Mouse (Mus musculus) gastrocnemius, adult 2 months (tissue): ENCODE results near the gene Rps27l. TPM values are rescaled to one million over a fixed set of nuclear protein-coding genes. Genes with fewer than 3 reads are reported as not detected.

ENCODE experiments used
- DNase-seq: peaks from one replicate; pipeline ENCODE4 v3.0.0; 2022
- H3K27ac ChIP-seq: fragments of 200-600 bp; 2 replicates; pipeline ENCODE4 v1.8.1; 2022; ENCODE audit warnings: mild to moderate bottlenecking
- H3K4me3 ChIP-seq: fragments of 200-600 bp; 2 replicates; pipeline ENCODE4 v1.8.1; 2022; ENCODE audit warnings: mild to moderate bottlenecking, moderate library complexity
- CTCF ChIP-seq: fragments of 200-600 bp; IDR thresholded peaks from 2 replicates; pipeline ENCODE4 v1.8.1; 2022; ENCODE audit warnings: antibody characterized with exemption, mild to moderate bottlenecking, moderate library complexity
- intact Hi-C: fragments of 180-260 bp; cut with DNase I; formaldehyde crosslinking; loops from one replicate; pipeline ENCODE4 v1.15.1; 2025
- total RNA-seq, 2 experiments: library from RNA; stranded (reverse); gene quantifications; 2 replicates each; pipeline ENCODE4 v1.2.3; 2021

Rps27l gene
- total RNA-seq, 2 experiments from 2014 or later = 191 to 213 TPM

DNA sequence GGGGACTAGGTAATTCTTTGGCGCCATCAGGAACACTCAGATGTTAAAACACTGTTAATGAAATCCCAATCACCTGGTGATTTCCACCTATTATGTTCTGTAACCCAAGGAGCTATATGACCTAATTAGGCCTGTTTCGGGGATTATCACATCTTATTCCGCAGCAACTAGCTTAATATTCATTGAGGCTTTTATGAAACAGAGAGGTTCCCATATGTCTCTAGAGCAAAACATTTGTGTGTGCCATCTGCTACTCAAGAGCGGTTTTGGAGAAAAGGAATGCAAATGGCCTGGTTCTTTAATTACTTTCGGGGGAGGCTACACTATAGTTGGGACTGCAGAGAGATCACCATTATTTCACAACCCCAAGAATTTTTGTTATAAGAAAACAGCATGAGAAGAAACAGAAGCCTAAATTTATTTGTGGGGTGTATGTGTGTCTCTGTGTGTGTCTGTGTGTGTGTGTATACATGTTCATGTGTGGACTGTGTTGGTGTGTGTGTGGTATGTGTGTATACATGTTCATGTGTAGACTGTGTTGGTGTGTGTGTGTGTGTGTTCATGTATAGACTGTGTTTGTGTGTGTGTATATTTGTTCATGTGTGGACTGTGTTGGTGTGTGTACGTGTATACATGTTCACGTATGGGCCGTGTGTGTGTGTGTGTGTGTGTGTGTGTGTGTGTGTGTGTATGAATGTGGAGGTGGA is 18.0 kb upstream of the Rps27l start:
- TF ChIP-seq CTCF = no peak
- intact Hi-C loops = no loop called here
- H3K4me3 ChIP-seq = no peak overlapping the region
- H3K27ac ChIP-seq = no peak overlapping the region
- no peak for DNase-seq

DNA sequence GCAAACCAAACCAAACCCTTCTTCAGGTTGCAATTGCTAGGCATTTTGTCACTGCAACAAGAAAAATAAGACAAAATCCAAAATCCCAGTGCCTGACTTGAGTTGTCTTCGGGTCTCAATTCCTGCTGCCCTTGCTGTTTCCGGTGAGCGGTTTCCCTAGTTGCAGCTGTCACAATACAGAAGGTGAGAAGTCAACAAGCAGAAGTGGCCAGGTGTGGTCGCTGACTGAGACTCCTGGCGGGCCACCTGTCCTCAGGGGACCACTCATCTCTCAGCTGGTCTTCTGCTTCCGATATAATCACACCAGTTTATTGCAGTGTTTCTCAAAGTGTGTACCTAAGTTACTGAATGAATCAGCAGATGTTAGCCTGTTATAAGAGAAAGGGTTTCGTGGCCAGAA is 15.5 kb upstream of the Rps27l start:
- intact Hi-C loops = no loop called here
- TF ChIP-seq CTCF = no peak

DNA sequence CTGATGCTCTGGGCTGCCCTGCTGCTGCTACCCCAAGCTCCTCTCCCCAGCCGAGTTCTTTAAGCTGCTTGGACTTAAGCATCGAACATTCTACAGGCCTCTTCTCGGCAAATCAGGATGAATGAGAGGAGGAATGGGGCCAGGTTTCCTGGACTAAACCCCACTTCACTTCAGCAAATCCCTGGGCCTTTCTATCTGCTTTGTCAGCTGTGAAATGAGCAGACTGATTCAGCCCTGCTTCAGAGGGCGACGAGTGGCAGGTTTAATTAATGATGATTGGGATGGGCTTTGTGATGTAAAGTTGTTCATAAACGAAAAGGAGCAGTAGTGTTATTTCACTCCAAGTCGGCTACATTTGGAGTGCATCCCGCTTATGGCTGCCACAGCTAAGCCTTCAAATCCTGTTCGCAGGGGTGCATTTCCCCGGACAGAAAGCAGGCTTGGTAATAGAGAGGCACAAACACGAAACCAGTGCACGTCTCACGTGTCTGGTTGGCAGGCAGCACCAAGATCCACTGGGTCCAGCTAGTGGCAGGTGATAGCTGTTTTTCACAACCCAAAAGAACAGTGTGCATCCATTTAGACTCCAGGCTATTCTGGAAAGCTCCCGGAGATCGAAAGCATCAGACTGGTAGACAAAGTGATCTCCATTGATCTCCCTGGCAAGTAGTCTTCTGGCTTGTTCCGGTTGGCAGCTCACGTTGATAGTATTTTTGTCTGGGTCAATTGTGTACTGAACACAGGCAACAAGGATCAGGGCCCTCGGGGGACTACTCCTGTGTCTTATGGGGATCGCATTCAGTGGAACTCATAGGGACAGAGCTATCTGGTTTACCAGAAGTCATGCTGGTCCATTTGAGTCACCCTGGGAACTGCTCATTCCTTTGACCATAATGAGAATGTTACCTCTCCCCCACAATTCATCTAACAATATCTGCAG is 11.7 kb upstream of the Rps27l start:
- no peak overlapping the region for H3K4me3 ChIP-seq
- intact Hi-C loops = no loop called here

More for the DNA sequence above, 15.5 kb upstream of the Rps27l start:
- Histone ChIP-seq H3K27ac (no peak overlapping the region), H3K4me3 (no peak overlapping the region)
- DNase-seq = no peak

DNA sequence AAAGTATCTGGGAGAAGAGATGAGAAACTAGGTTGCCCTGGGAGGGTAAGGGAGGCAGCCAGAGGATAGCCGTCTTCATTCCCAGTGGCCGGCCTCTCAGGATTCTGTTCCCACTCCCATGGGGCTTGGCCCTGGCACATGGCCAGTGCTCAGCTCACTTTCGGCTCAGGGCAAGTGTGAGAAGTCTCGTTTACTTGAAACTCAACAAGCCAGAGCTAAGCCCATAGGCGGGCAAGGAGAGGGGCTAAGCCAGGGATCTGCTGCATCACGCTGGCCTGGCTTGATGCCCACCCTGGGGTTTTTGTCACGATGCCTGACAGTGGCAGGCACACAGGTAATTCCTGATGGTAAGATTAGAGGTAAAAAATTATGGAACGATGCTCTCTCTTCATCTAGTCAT is 8.4 kb upstream of the Rps27l start:
- DNase-seq = peak; percentile 88
- no peak for TF ChIP-seq CTCF
- intact Hi-C loops = loop anchor here (5.0 kb wide), 4 partner anchors 40 to 290 kb away; partner anchors contain the start of gene Lactb
- Histone ChIP-seq H3K27ac (peak overlapping the region; percentile 67), H3K4me3 (no peak overlapping the region)

More for the DNA sequence above, 11.7 kb upstream of the Rps27l start:
- H3K27ac ChIP-seq = no peak overlapping the region
- no peak for TF ChIP-seq CTCF
- DNase-seq = peak; percentile 40

DNA sequence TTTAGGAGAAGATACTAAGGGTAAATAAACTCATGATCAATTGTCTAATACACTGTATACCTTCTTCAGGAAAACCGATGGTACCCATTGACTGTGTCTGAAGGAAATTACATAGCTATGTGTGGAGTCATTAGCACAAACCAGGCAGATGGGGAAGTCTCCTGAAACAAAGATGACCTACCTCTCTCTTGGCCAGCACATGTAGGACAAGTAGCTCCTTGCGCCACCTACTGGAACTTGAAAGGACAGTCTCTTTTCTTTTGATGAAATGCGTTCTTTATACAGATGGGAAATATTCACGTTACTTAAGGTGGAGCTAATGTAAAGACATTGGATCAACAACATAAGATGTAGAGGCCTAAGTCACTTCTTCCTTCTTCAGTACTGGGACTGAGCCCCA is 7.0 kb upstream of the Rps27l start:
- intact Hi-C loops = loop anchor here (2.0 to 5.0 kb wide), 5 partner anchors 20 to 292 kb away; partner anchors contain the start of genes Lactb and Rab8b
- peak; percentile 80 for TF ChIP-seq CTCF
- H3K4me3 ChIP-seq = no peak overlapping the region
- peak overlapping the region; percentile 67; the same call in 1 of the 2 replicates for H3K27ac ChIP-seq
- peak; percentile 27 for DNase-seq

DNA sequence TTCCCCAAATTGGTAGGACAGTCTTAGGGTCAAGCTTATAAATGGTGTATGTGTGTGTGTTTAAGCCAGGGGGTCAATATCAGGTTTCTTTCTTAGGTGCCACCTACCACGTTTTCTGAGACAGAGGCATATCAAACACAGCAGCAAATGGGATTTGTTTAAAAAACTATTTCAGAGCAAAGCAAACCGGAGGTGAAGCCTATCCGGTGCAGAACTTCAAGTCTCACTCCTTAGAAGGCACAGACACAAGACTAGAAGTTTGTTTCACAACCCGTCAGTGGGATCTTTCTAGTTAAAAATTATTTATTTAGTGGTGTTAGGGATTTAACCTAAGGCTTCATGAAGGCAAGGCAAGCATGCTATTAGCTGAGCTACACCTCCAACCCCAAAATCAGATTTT is 725 bp upstream of the Rps27l start:
- peak overlapping the region; percentile 95 for H3K4me3 ChIP-seq
- no peak for TF ChIP-seq CTCF
- intact Hi-C loops = no loop called here

DNA sequence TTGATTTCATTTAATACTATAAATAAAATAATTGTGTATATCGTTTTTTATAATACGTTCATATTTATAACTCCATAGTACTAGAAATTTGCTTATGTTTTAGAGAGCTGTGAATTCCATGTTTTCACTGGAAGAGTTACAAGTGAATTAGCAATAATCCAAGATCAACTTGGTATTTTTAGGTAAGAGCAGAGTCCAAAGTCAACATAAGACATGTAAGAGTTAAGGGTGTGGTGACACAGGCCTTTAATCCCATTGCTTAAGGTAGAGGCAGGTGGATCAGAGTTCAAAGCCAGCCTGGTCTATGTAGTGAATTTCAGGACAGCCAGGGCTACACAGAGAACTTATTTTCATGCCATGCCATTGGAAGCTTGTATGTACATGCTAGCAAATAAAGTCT is 2.6 kb downstream of the Rps27l start:
- DNase-seq = no peak
- intact Hi-C loops = no loop called here

More for the DNA sequence above, 725 bp upstream of the Rps27l start:
- peak overlapping the region; percentile 98 for H3K27ac ChIP-seq
- no peak for DNase-seq

DNA sequence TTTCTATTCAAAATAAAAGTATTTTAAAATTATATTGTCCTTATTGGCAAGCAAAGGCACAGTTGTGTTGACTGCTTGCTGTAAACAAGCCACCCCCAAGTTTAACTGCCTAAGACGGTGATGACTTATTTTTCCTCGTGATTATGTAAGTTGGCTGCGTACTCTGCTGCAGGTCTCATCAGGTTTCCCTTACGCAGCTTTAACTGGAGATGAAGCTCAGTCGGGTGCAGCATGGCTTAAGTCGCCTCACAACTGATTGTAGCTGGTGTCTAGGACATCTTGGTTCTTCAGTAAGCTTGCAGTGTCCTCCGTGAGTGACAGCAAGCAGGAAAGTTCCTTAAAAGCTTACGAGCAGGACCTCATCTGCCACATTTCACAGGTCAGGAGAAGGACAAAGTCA is 6.4 kb downstream of the Rps27l start:
- DNase-seq = peak; percentile 53
- no peak for TF ChIP-seq CTCF
- peak overlapping the region; percentile 93 for H3K27ac ChIP-seq
- intact Hi-C loops = no loop called here
- peak overlapping the region; percentile 63 for H3K4me3 ChIP-seq

More for the DNA sequence above, 2.6 kb downstream of the Rps27l start:
- Histone ChIP-seq H3K27ac (no peak overlapping the region), H3K4me3 (no peak overlapping the region)
- no peak for TF ChIP-seq CTCF

DNA sequence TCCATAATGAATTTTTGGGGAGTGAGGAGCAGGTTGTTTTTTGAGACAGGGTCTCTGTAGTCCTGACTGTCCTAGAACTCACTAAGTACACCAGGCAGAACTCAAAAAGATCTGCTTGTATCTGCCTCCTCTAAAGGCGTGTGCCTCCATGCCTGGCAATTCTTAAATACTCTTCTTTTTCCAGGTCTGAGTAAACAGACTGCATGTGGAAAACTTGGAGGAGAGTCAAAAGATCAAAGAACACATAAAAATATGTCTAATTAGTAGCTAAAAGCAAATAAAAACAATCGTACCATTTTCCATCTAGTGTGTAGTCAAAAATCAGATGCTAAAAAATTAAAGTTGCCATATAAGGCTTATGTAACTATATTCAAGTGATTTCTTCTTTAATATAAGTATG is 7.0 kb downstream of the Rps27l start:
- intact Hi-C loops = no loop called here
- H3K4me3 ChIP-seq = peak overlapping the region; percentile 63
- TF ChIP-seq CTCF = no peak
- no peak for DNase-seq
- H3K27ac ChIP-seq = peak overlapping the region; percentile 93

DNA sequence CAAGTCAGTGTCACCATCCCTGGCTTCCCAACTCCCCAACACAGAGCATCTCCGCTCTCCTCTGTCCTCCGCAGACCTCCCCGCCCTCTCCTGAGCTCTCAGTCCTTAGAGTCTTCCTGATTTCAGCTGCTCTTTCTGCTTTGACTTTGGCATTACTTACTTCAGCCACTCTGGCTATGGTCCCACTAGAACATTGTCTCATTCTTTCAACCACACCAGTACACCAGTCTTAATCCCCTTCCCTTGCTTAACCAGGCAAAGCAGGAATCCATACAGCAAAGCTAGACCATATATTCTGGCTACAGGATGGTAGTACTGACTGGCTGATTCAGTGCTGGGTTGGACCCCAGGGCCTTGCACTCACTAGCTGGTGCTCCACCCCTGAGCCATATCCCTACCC is 11.6 kb downstream of the Rps27l start:
- no peak for DNase-seq
- intact Hi-C loops = no loop called here
- Histone ChIP-seq H3K4me3 (no peak overlapping the region), H3K27ac (no peak overlapping the region)
- TF ChIP-seq CTCF = no peak

DNA sequence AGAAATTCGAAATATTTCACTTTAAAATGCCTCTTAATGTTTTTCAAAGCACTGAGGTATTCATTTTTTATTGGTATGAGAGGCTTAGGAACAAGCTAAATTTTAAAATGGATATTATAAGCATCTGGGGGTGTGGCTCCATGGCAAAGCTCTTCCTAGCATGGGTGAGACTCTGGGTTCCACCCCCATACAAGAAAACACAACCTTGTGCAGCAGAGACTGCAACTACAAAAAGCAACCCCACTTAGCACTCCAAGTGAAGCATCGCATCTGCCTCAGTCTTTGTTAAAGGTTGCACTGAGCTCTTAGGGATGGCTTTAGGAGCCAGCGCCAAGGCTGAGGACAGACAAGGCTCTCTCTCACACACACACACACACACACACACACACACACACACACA is 15.6 kb downstream of the Rps27l start:
- no peak for DNase-seq
- intact Hi-C loops = no loop called here
- Histone ChIP-seq H3K27ac (no peak overlapping the region), H3K4me3 (no peak overlapping the region)
- no peak for TF ChIP-seq CTCF

DNA sequence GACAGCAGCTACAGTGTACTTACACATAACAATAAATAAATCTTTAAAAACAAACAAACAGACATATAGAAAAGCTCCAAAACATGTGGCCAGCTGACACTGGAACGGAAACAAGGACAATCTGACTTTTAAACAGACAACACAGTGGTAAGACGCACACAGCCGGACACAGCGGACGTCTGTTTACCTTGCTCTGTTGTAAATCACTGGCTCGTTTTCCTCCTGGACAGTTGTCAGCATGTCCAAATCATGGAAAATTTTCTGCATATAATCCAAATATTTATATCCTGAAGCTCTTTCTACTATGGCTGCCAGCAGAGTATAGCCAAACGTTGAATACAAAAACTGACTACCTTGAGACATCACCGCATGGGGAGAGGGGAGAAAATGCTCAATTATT is 21.6 kb downstream of the Rps27l start:
- Histone ChIP-seq H3K27ac (no peak overlapping the region), H3K4me3 (no peak overlapping the region)
- no peak for DNase-seq
- no peak for TF ChIP-seq CTCF
- intact Hi-C loops = no loop called here

DNA sequence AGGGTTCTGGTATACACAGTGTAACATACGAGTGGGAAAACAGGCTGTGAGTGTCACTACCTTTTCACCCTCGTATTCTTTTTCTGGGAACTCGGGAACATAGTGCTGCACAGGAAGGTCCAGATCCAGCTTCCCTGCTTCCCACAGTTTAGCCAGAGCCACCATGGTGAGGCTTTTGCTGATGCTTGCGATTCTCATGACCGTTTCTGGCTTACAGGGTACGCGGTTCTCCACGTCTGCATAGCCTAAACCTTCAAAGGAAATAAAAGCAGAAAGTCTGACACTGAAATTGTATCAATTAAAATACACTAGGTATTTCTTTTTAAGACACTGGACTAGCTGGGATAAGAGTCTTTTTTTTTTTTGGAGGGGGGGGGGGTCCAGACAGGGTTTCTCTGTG is 25.2 kb downstream of the Rps27l start:
- intact Hi-C loops = no loop called here
- no peak overlapping the region for H3K4me3 ChIP-seq
- no peak for TF ChIP-seq CTCF
- no peak for DNase-seq
- H3K27ac ChIP-seq = no peak overlapping the region
